Mouse (Mus musculus): ENCODE data around the gene Tsen54. TPM values are rescaled to one million over a fixed set of nuclear protein-coding genes. Genes with fewer than 3 reads are reported as not detected.
A peak's percentile ranks its signal among the peaks of the same experiment; 100 is the strongest.
"Not testable (repeated sequence)": the region's sequence is repeated elsewhere in the genome, so short reads cannot be mapped to it uniquely, and the experiment has no call there.

Gene Tsen54
- polyA plus RNA-seq, 1 experiment: 36.4 TPM

- H3K4me1 ChIP-seq (ENCODE audit: control insufficient read depth, insufficient read depth, low read length): peaks cover 51% of the 10 kb centered on the region
- H3K27ac ChIP-seq (ENCODE audit: insufficient read depth, low read depth, low read length): peak overlapping the region; percentile 84
- H3K36me3 ChIP-seq (ENCODE audit: control insufficient read depth, insufficient read depth, low read length): peaks cover 9% of the 10 kb centered on the region
- peak; percentile 46 for DNase-seq
- H3K4me3 ChIP-seq (ENCODE audit: insufficient read depth, low read depth, low read length): no peak overlapping the region
- 61% methylated on average over 12 of the region's 14 CpGs for WGBS
- H3K27me3 ChIP-seq (replicated peaks; ENCODE audit: control insufficient read depth, insufficient read depth, low read length): no peaks in the 10 kb centered on the region
- TF ChIP-seq CTCF (conservative IDR thresholded peaks at IDR 0.05; ENCODE audit: insufficient read depth, insufficient read length, low read depth, low read length): no peak
- no peak for TF ChIP-seq POLR2A (IDR thresholded peaks at IDR 0.05; ENCODE audit: low read depth, low read length)
Measured at GRCm38 (mm10) chr11:115843141-115843890, 28.8 kb downstream of the Tsen54 start.

- peak; percentile 97 for DNase-seq
- Histone ChIP-seq H3K27me3 (replicated peaks; ENCODE audit: control insufficient read depth, insufficient read depth, low read length) (no peaks in the 10 kb centered on the region), H3K4me1 (ENCODE audit: control insufficient read depth, insufficient read depth, low read length) (peaks cover 46% of the 10 kb centered on the region), H3K36me3 (ENCODE audit: control insufficient read depth, insufficient read depth, low read length) (peaks cover 9% of the 10 kb centered on the region), H3K27ac (ENCODE audit: insufficient read depth, low read depth, low read length) (peak overlapping the region; percentile 84), H3K4me3 (ENCODE audit: insufficient read depth, low read depth, low read length) (no peak overlapping the region)
- TF ChIP-seq CTCF (conservative IDR thresholded peaks at IDR 0.05; ENCODE audit: insufficient read depth, insufficient read length, low read depth, low read length): no peak
- TF ChIP-seq POLR2A (IDR thresholded peaks at IDR 0.05; ENCODE audit: low read depth, low read length): no peak
- WGBS: 33% methylated on average over 5 of the region's 5 CpGs
Measured at GRCm38 (mm10) chr11:115843891-115844239, 29.3 kb downstream of the Tsen54 start.

- no peak overlapping the region for H3K4me3 ChIP-seq (ENCODE audit: insufficient read depth, low read depth, low read length)
- no peaks in the 10 kb centered on the region for H3K27me3 ChIP-seq (replicated peaks; ENCODE audit: control insufficient read depth, insufficient read depth, low read length)
- WGBS: 32% methylated on average over 8 of the region's 8 CpGs
- TF ChIP-seq CTCF (conservative IDR thresholded peaks at IDR 0.05; ENCODE audit: insufficient read depth, insufficient read length, low read depth, low read length): no peak
- no peak for TF ChIP-seq POLR2A (IDR thresholded peaks at IDR 0.05; ENCODE audit: low read depth, low read length)
- peaks cover 42% of the 10 kb centered on the region for H3K4me1 ChIP-seq (ENCODE audit: control insufficient read depth, insufficient read depth, low read length)
- H3K36me3 ChIP-seq (ENCODE audit: control insufficient read depth, insufficient read depth, low read length): peaks cover 9% of the 10 kb centered on the region
- H3K27ac ChIP-seq (ENCODE audit: insufficient read depth, low read depth, low read length): peak overlapping the region; percentile 84
- peak; percentile 73 for DNase-seq
Measured at GRCm38 (mm10) chr11:115844240-115844639, 29.7 kb downstream of the Tsen54 start.

GRCm38 (mm10) chr11:115845819-115846218, 31.3 kb downstream of the Tsen54 start:
- Histone ChIP-seq H3K4me3 (ENCODE audit: insufficient read depth, low read depth, low read length) (no peak overlapping the region), H3K36me3 (ENCODE audit: control insufficient read depth, insufficient read depth, low read length) (peaks cover 9% of the 10 kb centered on the region), H3K27ac (ENCODE audit: insufficient read depth, low read depth, low read length) (no peak overlapping the region), H3K27me3 (replicated peaks; ENCODE audit: control insufficient read depth, insufficient read depth, low read length) (no peaks in the 10 kb centered on the region), H3K4me1 (ENCODE audit: control insufficient read depth, insufficient read depth, low read length) (peaks cover 31% of the 10 kb centered on the region)
- DNase-seq: no peak
- 99% methylated on average over 2 of the region's 2 CpGs for WGBS
- TF ChIP-seq CTCF (conservative IDR thresholded peaks at IDR 0.05; ENCODE audit: insufficient read depth, insufficient read length, low read depth, low read length) (no peak), POLR2A (IDR thresholded peaks at IDR 0.05; ENCODE audit: low read depth, low read length) (no peak)

GRCm38 (mm10) chr11:115854674-115855073, 40.1 kb downstream of the Tsen54 start:
- 84% methylated on average over 6 of the region's 6 CpGs for WGBS
- no peaks in the 10 kb centered on the region for H3K4me1 ChIP-seq (ENCODE audit: control insufficient read depth, insufficient read depth, low read length)
- H3K36me3 ChIP-seq (ENCODE audit: control insufficient read depth, insufficient read depth, low read length): peaks cover 8% of the 10 kb centered on the region
- no peak for DNase-seq
- no peak for TF ChIP-seq POLR2A (IDR thresholded peaks at IDR 0.05; ENCODE audit: low read depth, low read length)
- no peak for TF ChIP-seq CTCF (conservative IDR thresholded peaks at IDR 0.05; ENCODE audit: insufficient read depth, insufficient read length, low read depth, low read length)
- no peaks in the 10 kb centered on the region for H3K27me3 ChIP-seq (replicated peaks; ENCODE audit: control insufficient read depth, insufficient read depth, low read length)
- no peak overlapping the region for H3K4me3 ChIP-seq (ENCODE audit: insufficient read depth, low read depth, low read length)
- H3K27ac ChIP-seq (ENCODE audit: insufficient read depth, low read depth, low read length): no peak overlapping the region

- not testable (repeated sequence) for DNase-seq; H3K4me3 ChIP-seq (ENCODE audit: insufficient read depth, low read depth, low read length); H3K36me3 ChIP-seq (ENCODE audit: control insufficient read depth, insufficient read depth, low read length); H3K27ac ChIP-seq (ENCODE audit: insufficient read depth, low read depth, low read length); H3K4me1 ChIP-seq (ENCODE audit: control insufficient read depth, insufficient read depth, low read length); H3K27me3 ChIP-seq (replicated peaks; ENCODE audit: control insufficient read depth, insufficient read depth, low read length)
- WGBS: 94% methylated on average over 4 of the region's 4 CpGs
Measured at GRCm38 (mm10) chr11:115857146-115857545, 42.6 kb downstream of the Tsen54 start.

- Histone ChIP-seq H3K4me3 (ENCODE audit: insufficient read depth, low read depth, low read length) (no peak overlapping the region), H3K36me3 (ENCODE audit: control insufficient read depth, insufficient read depth, low read length) (peaks cover 4% of the 10 kb centered on the region; the same call in 1 of the 2 replicates), H3K4me1 (ENCODE audit: control insufficient read depth, insufficient read depth, low read length) (no peaks in the 10 kb centered on the region), H3K27me3 (replicated peaks; ENCODE audit: control insufficient read depth, insufficient read depth, low read length) (no peaks in the 10 kb centered on the region), H3K27ac (ENCODE audit: insufficient read depth, low read depth, low read length) (no peak overlapping the region)
- 48% methylated on average over 13 of the region's 13 CpGs for WGBS
- peak; percentile 75 for DNase-seq
- no peak for TF ChIP-seq POLR2A (IDR thresholded peaks at IDR 0.05; ENCODE audit: low read depth, low read length)
- TF ChIP-seq CTCF (conservative IDR thresholded peaks at IDR 0.05; ENCODE audit: insufficient read depth, insufficient read length, low read depth, low read length): no peak
Measured at GRCm38 (mm10) chr11:115857936-115858335, 43.4 kb downstream of the Tsen54 start.
